In the genomic region with DNA sequence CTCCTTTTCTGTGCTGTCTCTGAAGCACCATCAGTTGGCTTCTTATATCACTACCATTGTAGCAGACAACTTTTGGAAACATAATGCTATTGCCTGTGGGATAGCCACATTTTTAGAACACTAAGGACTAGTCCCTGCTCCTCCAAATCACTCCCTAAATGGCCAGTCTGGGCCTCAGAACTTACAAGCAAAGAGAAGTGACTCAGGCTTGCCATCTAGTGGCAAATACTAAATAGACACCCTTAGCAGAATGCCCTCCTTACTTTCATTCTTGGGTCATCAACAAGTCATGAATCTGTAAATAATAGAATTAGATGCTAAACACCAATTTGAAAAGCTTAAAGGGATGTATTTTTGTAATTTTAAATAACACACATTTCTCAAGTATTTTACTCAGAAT, we compare ENCODE assay signal across 9 mouse cellular contexts. TPM values are rescaled to one million over a fixed set of nuclear protein-coding genes. Genes with fewer than 3 reads are reported as not detected.
DNase-seq lines count a peak whose midpoint lies in the region; ATAC-seq and TF ChIP-seq lines count a peak whose summit lies in the region.
"Had no signal": no experiment of that assay in that cellular context is flagged by ENCODE, and none has a peak within 500 bp of the region (broad histone marks: within the 10 kb centered on the region; RNA-seq: fewer than 3 reads in every experiment).

No protein-coding gene starts in this region.

- H3K36me3 ChIP-seq in neural tube, embryonic 14.5 days (ENCODE audit: control insufficient read depth, insufficient read depth, low read length): peaks cover 10% of the 10 kb centered on the region; the same call in 1 of the 2 replicates

- in situ Hi-C loops in Patski (cut with MboI; ENCODE audit: low pct_unique_long_range_greater_than_20kb): no loop called here

- peak; percentile 68 for TF ChIP-seq CTCF in Patski (IDR thresholded peaks at IDR 0.05)

- H3K4me2 ChIP-seq in neural tube, embryonic 14.5 days (ENCODE audit: low read depth, low read length): no peak overlapping the region

- H3K4me3 ChIP-seq in neural tube, embryonic 14.5 days (ENCODE audit: low read depth, low read length): no peak overlapping the region
- H3K4me3 ChIP-seq: megakaryocyte, embryonic 14.5 days had no signal

- H3K9me3 ChIP-seq in neural tube, embryonic 14.5 days (ENCODE audit: control insufficient read depth, low read length): no peaks in the 10 kb centered on the region
- H3K9me3 ChIP-seq: megakaryocyte, embryonic 14.5 days had no signal

- ATAC-seq in Patski: peak; percentile 93
- ATAC-seq in neural tube, embryonic 14.5 days (ENCODE audit: low read depth): peak; percentile 60; the same call in 1 of the 2 replicates

- POLR2A ChIA-PET in Patski (lab: Charles Lee): no interaction called here

- CTCF ChIA-PET in Patski (lab: Charles Lee): interaction anchor here (0.7 to 1.4 kb wide), 3 partner anchors 12 to 303 kb away, joined by 3 to 4 read pairs (median 4); no protein-coding TSS in a partner anchor

- no peaks in the 10 kb centered on the region for H3K4me1 ChIP-seq in neural tube, embryonic 14.5 days (ENCODE audit: control insufficient read depth, insufficient read depth, low read length)
- H3K4me1 ChIP-seq: megakaryocyte, embryonic 14.5 days had no signal

- peak; percentile 49 to 68 for DNase-seq in left cerebral cortex, postnatal 25 days (ENCODE audit: low spot score in 2 of 2)
- DNase-seq in left cerebral cortex, adult 8-10 months (ENCODE audit: low spot score in 2 of 2): no peak
- no peak for DNase-seq in Patski (ENCODE audit: low read depth, low spot score)
- DNase-seq in embryo, embryonic 10.5 days (ENCODE audit: low spot score): peak; percentile 77
- peak; percentile 16 for DNase-seq in kidney, postnatal 10 days
- DNase-seq in B cell, adult 2 months: no peak
- DNase-seq in adrenal gland, postnatal 4 days (ENCODE audit: low spot score in 2 of 2): no peak

- no peak overlapping the region for H3K9ac ChIP-seq in neural tube, embryonic 14.5 days (replicated peaks; ENCODE audit: low read depth, low read length)

- intact Hi-C loops in left cerebral cortex, postnatal 25 days (cut with DNase I): loop anchor here (2.0 to 5.0 kb wide), 3 partner anchors 62 to 119 kb away; no protein-coding TSS in a partner anchor

- peaks cover 3% of the 10 kb centered on the region for H3K27me3 ChIP-seq in Patski
- no peaks in the 10 kb centered on the region for H3K27me3 ChIP-seq in neural tube, embryonic 14.5 days (ENCODE audit: control insufficient read depth, insufficient read depth, low read length)
- H3K27me3 ChIP-seq: megakaryocyte, embryonic 14.5 days had no signal

- H3K27ac ChIP-seq in neural tube, embryonic 14.5 days (ENCODE audit: low read depth, low read length): no peak overlapping the region

RNA-seq across cellular contexts. Expression of a gene that starts 4.7 kb away (rescaled TPM):
- total RNA-seq in left cerebral cortex, postnatal 25 days (2021): 10 to 100 TPM; 77.3 to 81.8 TPM
- total RNA-seq in left cerebral cortex, adult 8-10 months (2022): 10 to 100 TPM; 56.1 to 72.4 (median 61.3) TPM
- 0.37 TPM for polyA plus RNA-seq in Patski (2021)
- 30.3 and 36.3 TPM in 2 replicates for polyA plus RNA-seq in neural tube, embryonic 14.5 days (2014; fragmentation: Nextera tagmentation; extraction: Ambion mirVana)
- 1 to 10 TPM; 4.7 to 5.5 TPM for total RNA-seq in adrenal gland, postnatal 4 days (2021)

RNA-seq across cellular contexts. Expression of a gene that starts 8.0 kb away (rescaled TPM):
- 10 to 100 TPM; 23.8 to 31.2 TPM for total RNA-seq in left cerebral cortex, postnatal 25 days (2021)
- total RNA-seq in left cerebral cortex, adult 8-10 months (2022): 10 to 100 TPM; 13.3 to 27.1 (median 23.4) TPM
- 0.13 TPM for polyA plus RNA-seq in Patski (2021)
- polyA plus RNA-seq in neural tube, embryonic 14.5 days (2014; fragmentation: Nextera tagmentation; extraction: Ambion mirVana): 12.1 and 14.9 TPM in 2 replicates
- total RNA-seq in adrenal gland, postnatal 4 days (2021): 1 to 10 TPM in 1 of 2 experiments, not detected in 1; 2.4 TPM

Comparison
In these comparisons a context has a peak if more than half of its experiments do, and no peak if none do; other contexts are left out.
1. DNase-seq: peak in left cerebral cortex, postnatal 25 days (2 of 2), embryo, embryonic 10.5 days (single experiment) and kidney, postnatal 10 days (single experiment); none in left cerebral cortex, adult 8-10 months (0 of 2), Patski (single experiment), B cell, adult 2 months (0 of 2) and adrenal gland, postnatal 4 days (0 of 2).
2. RNA of a gene that starts 4.7 kb away (total RNA-seq): 77.3 to 81.8 TPM in left cerebral cortex, postnatal 25 days and 56.1 to 72.4 TPM in left cerebral cortex, adult 8-10 months; 4.7 to 5.5 TPM in adrenal gland, postnatal 4 days; every median in the first group is over 4 times any median in the second.
3. RNA of a gene that starts 8.0 kb away (total RNA-seq): 23.8 to 31.2 TPM in left cerebral cortex, postnatal 25 days and 13.3 to 27.1 TPM in left cerebral cortex, adult 8-10 months; 2.4 TPM in adrenal gland, postnatal 4 days; every median in the first group is over 4 times any median in the second.